Mouse (Mus musculus): ENCODE measurements at regions not wholly inside any gene's neighbourhood (a gene's known extent, or its start where the extent isn't known, plus 50 kb on each side); places are given as distances from the start of the nearest gene placed in this dataset.
"Not testable (repeated sequence)": the region's sequence is repeated elsewhere in the genome, so short reads cannot be mapped to it uniquely, and the experiment has no call there.

DNA sequence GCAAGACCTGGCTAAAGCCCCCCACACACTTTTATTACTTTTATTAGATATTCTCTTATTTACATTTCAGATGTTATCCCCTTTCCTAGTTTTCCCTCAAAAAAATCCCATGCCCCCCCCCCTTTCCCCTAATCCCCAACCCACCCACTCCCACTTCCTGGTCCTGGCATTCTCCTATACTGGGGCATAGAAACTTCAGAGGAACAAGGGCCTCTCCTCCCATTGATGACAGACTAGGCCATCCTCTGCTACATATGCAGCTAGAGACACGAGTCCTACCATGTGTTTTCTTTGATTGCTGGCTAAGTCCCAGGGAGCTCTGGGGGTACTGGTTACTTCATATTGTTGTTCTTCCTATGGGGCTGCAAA is 116.8 kb downstream of the Rfpl4b start:
- intact Hi-C loops (cut with DNase I; ENCODE audit: low total_unique reads); DNase-seq: not testable (repeated sequence)

GRCm38 (mm10) chr10:38703954-38704761 is 117.4 kb downstream of the Rfpl4b start:
- peak; percentile 20 for DNase-seq
- intact Hi-C loops (cut with DNase I; ENCODE audit: low total_unique reads): no loop called here

DNA sequence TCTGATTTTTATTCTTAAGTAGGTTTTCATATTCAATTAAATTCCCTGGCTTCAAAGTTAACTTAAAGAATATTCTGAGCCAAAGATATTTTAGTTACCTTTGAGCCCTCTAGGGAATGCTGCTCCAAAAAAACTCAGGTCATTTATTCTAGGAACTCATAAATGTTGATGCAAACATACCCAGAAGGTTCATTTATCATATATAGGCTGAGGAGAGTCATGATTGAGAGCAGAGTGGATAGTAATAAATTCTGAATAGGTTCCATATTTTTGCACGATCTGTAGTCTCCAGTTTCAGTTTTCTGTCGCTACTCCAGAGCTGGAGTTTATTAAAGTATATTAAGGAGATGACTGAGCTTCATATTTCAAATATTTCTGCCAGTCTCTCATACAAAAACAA is 144.1 kb downstream of the Rfpl4b start:
- intact Hi-C loops (cut with DNase I; ENCODE audit: low total_unique reads): no loop called here
- no peak for DNase-seq

- no peak for DNase-seq
- intact Hi-C loops (cut with DNase I; ENCODE audit: low total_unique reads): no loop called here
Observed at GRCm38 (mm10) chr10:38668610-38669009, 153.0 kb downstream of the Rfpl4b start.

- intact Hi-C loops (cut with DNase I; ENCODE audit: low total_unique reads): no loop called here
- no peak for DNase-seq
Observed at GRCm38 (mm10) chr10:38667841-38668240, 153.7 kb downstream of the Rfpl4b start.

GRCm38 (mm10) chr10:38635695-38636094 is 185.9 kb downstream of the Rfpl4b start:
- intact Hi-C loops (cut with DNase I; ENCODE audit: low total_unique reads): no loop called here
- DNase-seq: no peak

DNA sequence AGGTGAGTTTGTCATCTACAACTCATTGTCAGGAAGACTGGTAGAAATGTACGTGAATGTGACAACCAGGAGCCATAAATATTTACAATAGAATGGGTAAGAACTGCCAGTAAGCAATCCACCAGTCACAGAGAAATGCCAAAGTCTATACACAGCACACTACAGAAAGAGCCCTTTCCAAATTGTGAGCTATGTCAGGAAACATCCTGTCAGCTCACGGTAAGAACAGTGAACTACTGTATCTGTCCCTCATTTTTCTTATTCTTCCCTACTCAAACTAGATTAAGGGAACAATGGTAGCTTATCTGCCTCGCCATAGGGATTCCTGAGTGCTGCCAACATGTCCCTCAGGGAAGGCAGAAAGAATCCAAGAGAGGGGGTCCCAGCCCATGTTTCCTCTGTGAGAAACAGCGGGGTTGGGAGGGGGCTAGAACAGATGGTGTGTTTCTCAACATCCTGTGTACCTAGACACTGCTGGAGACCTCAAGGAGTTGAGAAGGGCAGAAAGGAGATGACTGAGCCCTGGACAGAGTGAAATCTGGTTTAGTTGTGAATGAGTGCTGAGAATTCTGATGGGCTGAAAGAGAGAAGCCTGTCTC is 191.6 kb downstream of the Rfpl4b start:
- DNase-seq: no peak
- intact Hi-C loops (cut with DNase I; ENCODE audit: low total_unique reads): no loop called here

- no peak for DNase-seq
- intact Hi-C loops (cut with DNase I; ENCODE audit: low total_unique reads): no loop called here
Observed at GRCm38 (mm10) chr10:38623399-38623798, 198.2 kb downstream of the Rfpl4b start.

DNA sequence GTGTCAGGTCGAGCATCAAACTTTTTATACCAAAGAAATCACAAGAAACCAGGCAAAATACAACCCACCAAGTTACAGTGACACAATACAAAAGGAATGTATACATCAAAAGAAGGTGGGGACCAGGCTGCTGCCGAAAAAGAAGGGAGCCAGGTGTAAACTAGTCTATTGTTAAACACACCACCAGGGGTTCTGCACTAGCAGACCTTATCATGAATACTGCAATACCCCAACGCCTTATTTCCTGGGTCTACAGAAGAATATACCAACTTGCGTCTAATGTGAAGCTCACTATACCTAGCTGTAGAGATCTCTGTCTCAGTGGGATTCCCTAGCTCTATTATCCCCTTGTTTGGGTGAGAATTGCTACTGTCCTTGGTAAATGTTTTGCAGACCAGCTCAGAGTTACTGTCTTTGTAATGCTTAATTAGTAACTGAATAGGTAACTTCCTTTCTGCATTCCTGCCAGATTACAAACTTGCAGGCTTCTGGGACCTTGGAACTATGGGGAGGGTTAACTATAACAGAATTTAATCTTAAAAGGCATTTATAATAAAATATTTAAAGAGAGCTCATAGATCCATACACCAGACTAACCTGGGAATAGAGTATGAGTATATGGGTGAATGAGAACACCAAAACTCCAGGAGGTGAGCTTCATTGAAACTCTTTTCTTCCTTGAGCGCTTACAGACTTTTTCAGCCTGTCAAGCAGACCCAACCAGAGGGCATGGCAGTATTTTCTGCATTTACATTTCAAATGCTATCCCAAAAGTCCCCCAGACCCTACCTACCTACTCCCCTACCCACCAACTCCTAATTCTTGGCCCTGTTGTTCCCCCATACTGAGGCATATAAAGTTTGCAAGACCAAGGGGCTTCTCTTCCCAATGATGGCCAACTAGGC is 211.7 kb downstream of the Rfpl4b start:
- intact Hi-C loops (cut with DNase I; ENCODE audit: low total_unique reads): no loop called here
- DNase-seq: no peak

DNA sequence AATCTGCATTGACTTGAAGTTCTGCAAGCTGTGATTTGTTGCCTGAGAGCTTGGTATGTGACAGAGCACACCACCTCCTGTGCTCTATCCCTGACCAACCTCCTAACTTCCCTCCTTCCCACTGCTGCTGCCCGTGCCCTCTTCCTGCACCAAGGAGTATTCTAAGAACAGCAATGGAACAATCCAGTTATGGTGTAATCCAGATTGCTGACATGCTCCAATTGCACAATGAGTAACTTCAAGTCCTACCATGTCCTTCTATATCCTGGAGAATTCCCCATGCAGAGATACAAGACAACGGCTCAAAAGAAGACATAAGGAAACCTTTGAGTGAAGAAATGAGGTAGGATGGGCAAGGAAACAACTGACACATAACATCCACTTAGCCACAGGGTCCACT is 235.5 kb downstream of the Rfpl4b start:
- intact Hi-C loops (cut with DNase I; ENCODE audit: low total_unique reads): no loop called here
- DNase-seq: no peak

GRCm38 (mm10) chr10:38575726-38576125 is 245.9 kb downstream of the Rfpl4b start:
- intact Hi-C loops (cut with DNase I; ENCODE audit: low total_unique reads): no loop called here
- no peak for DNase-seq

DNA sequence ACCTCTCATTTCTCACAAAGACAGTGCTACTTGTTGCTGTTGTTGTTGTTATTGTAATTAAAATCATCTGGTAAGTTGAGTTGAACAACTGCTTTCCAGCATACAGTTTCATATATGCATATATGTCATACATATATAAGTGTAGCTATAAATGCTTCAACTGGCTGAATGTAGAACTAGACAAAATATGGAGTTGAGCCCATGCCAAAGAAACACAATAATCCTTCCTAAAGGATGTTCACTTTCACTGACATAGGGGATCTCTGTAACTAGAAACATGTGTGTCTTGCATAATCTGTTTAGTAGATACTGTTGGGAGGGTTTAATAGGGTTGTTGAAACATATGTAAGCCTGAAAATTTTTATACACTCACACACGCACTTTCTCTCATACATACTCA is 247.9 kb downstream of the Rfpl4b start:
- intact Hi-C loops (cut with DNase I; ENCODE audit: low total_unique reads): no loop called here
- DNase-seq: no peak

- intact Hi-C loops (cut with DNase I; ENCODE audit: low total_unique reads): no loop called here
Observed at GRCm38 (mm10) chr10:38573146-38573545, 248.4 kb downstream of the Rfpl4b start.

DNA sequence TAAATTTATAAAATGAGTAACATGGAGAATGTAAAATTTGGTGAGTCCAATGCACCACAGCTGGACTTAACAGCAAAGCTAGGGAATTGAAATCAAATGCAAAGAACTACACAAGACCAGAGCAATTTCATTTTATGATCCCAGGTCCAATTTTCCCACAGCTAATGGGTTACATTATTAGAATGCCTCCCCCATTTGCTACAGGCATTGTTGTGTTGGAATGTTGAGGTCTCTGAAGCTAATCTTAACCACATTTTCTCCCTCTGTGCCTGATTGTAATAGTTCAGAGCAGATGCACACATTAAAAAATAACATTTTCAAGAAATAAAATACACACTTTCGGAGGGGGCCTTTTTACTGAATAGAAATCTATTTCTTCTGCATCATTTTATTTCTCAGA is 254.3 kb downstream of the Rfpl4b start:
- intact Hi-C loops (cut with DNase I; ENCODE audit: low total_unique reads): no loop called here
- no peak for DNase-seq

More at GRCm38 (mm10) chr10:38573146-38573545, 248.4 kb downstream of the Rfpl4b start:
- DNase-seq: no peak

DNA sequence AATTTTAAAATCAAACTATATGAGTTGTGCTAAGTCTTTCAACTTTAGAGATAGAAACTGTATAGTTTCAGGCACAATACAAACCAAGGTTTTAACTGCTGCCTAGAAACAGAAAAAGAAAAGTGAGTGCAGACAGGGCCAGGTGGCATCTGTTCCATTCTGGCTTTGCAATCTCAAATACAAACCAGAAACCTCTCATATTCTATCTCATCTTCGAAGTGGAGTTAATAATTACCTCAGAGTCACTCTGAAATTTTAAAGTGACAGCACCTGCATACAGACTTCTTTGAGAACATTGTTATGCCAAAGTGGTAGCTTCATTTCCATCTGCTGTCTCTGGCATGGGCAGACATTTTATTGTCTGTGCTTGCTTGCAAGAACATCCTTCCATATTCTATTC is 255.2 kb downstream of the Rfpl4b start:
- DNase-seq: no peak
- intact Hi-C loops (cut with DNase I; ENCODE audit: low total_unique reads): no loop called here

DNA sequence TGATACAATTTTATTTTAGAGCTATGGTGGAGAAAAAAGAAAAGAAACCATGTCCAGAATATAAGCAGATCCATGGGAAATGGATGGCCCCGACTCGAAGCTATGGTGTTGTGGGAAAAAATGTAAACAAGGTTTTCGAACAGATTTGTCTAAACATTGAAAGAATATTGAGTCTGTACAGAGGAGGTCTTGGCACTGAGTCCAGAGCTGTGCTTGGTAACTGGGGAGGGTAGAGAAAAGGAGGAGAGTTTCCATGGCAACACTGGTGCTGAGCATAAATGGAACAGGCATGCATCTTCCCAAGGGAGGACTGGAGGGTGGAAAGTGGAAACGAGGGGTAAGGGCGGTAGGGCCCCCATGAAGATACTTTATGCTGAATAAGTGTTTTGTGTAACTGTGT is 266.5 kb downstream of the Rfpl4b start:
- intact Hi-C loops (cut with DNase I; ENCODE audit: low total_unique reads): loop anchor here (10.0 kb wide), 1 partner anchor 1480 kb away; no protein-coding TSS in a partner anchor
- DNase-seq: no peak

- DNase-seq: peak; percentile 29
- intact Hi-C loops (cut with DNase I; ENCODE audit: low total_unique reads): loop anchor here (10.0 kb wide), 1 partner anchor 1479 kb away; no protein-coding TSS in a partner anchor
Observed at GRCm38 (mm10) chr10:38553688-38554680, 267.6 kb downstream of the Rfpl4b start.

DNA sequence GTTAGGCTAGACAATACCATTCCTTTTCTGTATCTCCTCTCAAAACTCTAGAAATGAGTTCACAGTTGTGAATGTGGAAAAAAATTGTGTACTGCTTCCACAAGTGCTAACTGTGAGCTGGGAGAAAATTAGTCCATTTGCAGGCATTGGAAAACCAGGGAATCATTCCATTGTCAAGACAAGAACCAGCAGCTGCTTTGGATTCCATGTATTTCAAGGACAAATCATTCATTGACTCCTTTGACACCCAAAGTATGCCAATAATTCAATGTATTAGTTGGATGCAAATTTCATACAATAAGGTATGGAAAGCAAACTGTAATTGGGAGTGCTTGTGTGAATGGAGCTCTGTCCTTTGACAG is 268.3 kb downstream of the Rfpl4b start:
- no peak for DNase-seq
- intact Hi-C loops (cut with DNase I; ENCODE audit: low total_unique reads): loop anchor here (10.0 kb wide), 1 partner anchor 1479 kb away; no protein-coding TSS in a partner anchor

All from gastrocnemius, postnatal 14 days (tissue).